Mouse (Mus musculus): ENCODE measurements around the gene Bcl10. TPM values are rescaled to one million over a fixed set of nuclear protein-coding genes. Genes with fewer than 3 reads are reported as not detected.
"Not testable (repeated sequence)": the region's sequence is repeated elsewhere in the genome, so short reads cannot be mapped to it uniquely, and the experiment has no call there.

Gene Bcl10
- polyA plus RNA-seq, 1 experiment from 2014 or later, result 47.0 TPM

- Histone ChIP-seq H3K36me3 (no peaks in the 10 kb centered on the region), H3K4me1 (peaks cover 10% of the 10 kb centered on the region), H3K4me2 (no peak overlapping the region), H3K9me3 (no peaks in the 10 kb centered on the region), H3K27ac (no peak overlapping the region), H3K9ac (no peak overlapping the region), H3K4me3 (no peak overlapping the region), H3K27me3 (no peaks in the 10 kb centered on the region)
- 79% methylated on average over 18 of the region's 18 CpGs for WGBS
- no peak for ATAC-seq (ENCODE audit: insufficient number of reproducible peaks, insufficient read depth, low FRiP score, low TSS enrichment, low read depth)
These were observed 32.1 kb upstream of the Bcl10 start for GRCm38 (mm10) chr3:145890346-145891132.

- no peaks in the 10 kb centered on the region; the same call in 1 of the 2 replicates for H3K4me1 ChIP-seq
- ATAC-seq (ENCODE audit: insufficient number of reproducible peaks, insufficient read depth, low FRiP score, low TSS enrichment, low read depth), result no peak
These were observed 30.2 kb upstream of the Bcl10 start for GRCm38 (mm10) chr3:145892451-145892850.

GRCm38 (mm10) chr3:145894131-145894530, 28.5 kb upstream of the Bcl10 start:
- H3K9ac ChIP-seq, result no peak overlapping the region
- ATAC-seq (ENCODE audit: insufficient number of reproducible peaks, insufficient read depth, low FRiP score, low TSS enrichment, low read depth), result no peak
- 85% methylated on average over 12 of the region's 12 CpGs for WGBS

More at GRCm38 (mm10) chr3:145892451-145892850, 30.2 kb upstream of the Bcl10 start:
- Histone ChIP-seq H3K27me3 (no peaks in the 10 kb centered on the region), H3K4me3 (no peak overlapping the region), H3K9me3 (no peaks in the 10 kb centered on the region), H3K36me3 (no peaks in the 10 kb centered on the region), H3K9ac (no peak overlapping the region), H3K4me2 (no peak overlapping the region), H3K27ac (no peak overlapping the region)
- 77% methylated on average over 3 of the region's 3 CpGs for WGBS

GRCm38 (mm10) chr3:145897749-145898148, 24.9 kb upstream of the Bcl10 start:
- H3K27me3 ChIP-seq, result no peaks in the 10 kb centered on the region
- ATAC-seq (ENCODE audit: insufficient number of reproducible peaks, insufficient read depth, low FRiP score, low TSS enrichment, low read depth), result no peak
- no peak overlapping the region for H3K4me2 ChIP-seq
- H3K36me3 ChIP-seq, result no peaks in the 10 kb centered on the region
- H3K4me3 ChIP-seq, result no peak overlapping the region
- no peak overlapping the region for H3K9ac ChIP-seq
- WGBS, result 87% methylated on average over 11 of the region's 11 CpGs
- no peaks in the 10 kb centered on the region for H3K4me1 ChIP-seq
- no peaks in the 10 kb centered on the region for H3K9me3 ChIP-seq
- H3K27ac ChIP-seq, result no peak overlapping the region

More at GRCm38 (mm10) chr3:145894131-145894530, 28.5 kb upstream of the Bcl10 start:
- Histone ChIP-seq H3K9me3 (no peaks in the 10 kb centered on the region), H3K4me2 (no peak overlapping the region), H3K27ac (no peak overlapping the region), H3K4me3 (no peak overlapping the region), H3K4me1 (no peaks in the 10 kb centered on the region; the same call in 1 of the 2 replicates), H3K36me3 (no peaks in the 10 kb centered on the region), H3K27me3 (no peaks in the 10 kb centered on the region)

GRCm38 (mm10) chr3:145899832-145900231, 22.8 kb upstream of the Bcl10 start:
- Histone ChIP-seq H3K9ac (no peak overlapping the region), H3K9me3 (no peaks in the 10 kb centered on the region), H3K4me1 (no peaks in the 10 kb centered on the region), H3K4me2 (no peak overlapping the region), H3K36me3 (no peaks in the 10 kb centered on the region), H3K27ac (no peak overlapping the region), H3K27me3 (no peaks in the 10 kb centered on the region), H3K4me3 (no peak overlapping the region)
- WGBS, result 85% methylated on average over 8 of the region's 8 CpGs
- ATAC-seq (ENCODE audit: insufficient number of reproducible peaks, insufficient read depth, low FRiP score, low TSS enrichment, low read depth), result no peak

GRCm38 (mm10) chr3:145903530-145903929, 19.1 kb upstream of the Bcl10 start:
- no peak for ATAC-seq (ENCODE audit: insufficient number of reproducible peaks, insufficient read depth, low FRiP score, low TSS enrichment, low read depth)
- Histone ChIP-seq H3K4me1 (peaks cover 5% of the 10 kb centered on the region; the same call in 1 of the 2 replicates), H3K27me3 (no peaks in the 10 kb centered on the region), H3K9me3 (no peaks in the 10 kb centered on the region), H3K4me2 (no peak overlapping the region), H3K4me3 (no peak overlapping the region), H3K9ac (no peak overlapping the region), H3K27ac (no peak overlapping the region), H3K36me3 (no peaks in the 10 kb centered on the region)
- WGBS, result 84% methylated on average over 8 of the region's 8 CpGs

- Histone ChIP-seq H3K4me2 (peak overlapping the region; percentile 49), H3K9ac (0 out of 2 replicates have a peak overlapping the region, but pooled peaks have one; percentile 21), H3K27me3 (no peaks in the 10 kb centered on the region), H3K9me3 (no peaks in the 10 kb centered on the region), H3K4me3 (no peak overlapping the region), H3K36me3 (no peaks in the 10 kb centered on the region), H3K27ac (no peak overlapping the region), H3K4me1 (peaks cover 5% of the 10 kb centered on the region; the same call in 1 of the 2 replicates)
- ATAC-seq (ENCODE audit: insufficient number of reproducible peaks, insufficient read depth, low FRiP score, low TSS enrichment, low read depth), result no peak; the same call in 1 of the 2 replicates
- 48% methylated on average over 22 of the region's 22 CpGs for WGBS
These were observed 17.5 kb upstream of the Bcl10 start for GRCm38 (mm10) chr3:145904850-145905776.

- H3K9me3 ChIP-seq, result no peaks in the 10 kb centered on the region
- WGBS, result 87% methylated on average over 9 of the region's 9 CpGs
- H3K27ac ChIP-seq, result no peak overlapping the region
- H3K9ac ChIP-seq, result no peak overlapping the region
- no peak overlapping the region for H3K4me2 ChIP-seq
- H3K27me3 ChIP-seq, result no peaks in the 10 kb centered on the region
- H3K36me3 ChIP-seq, result no peaks in the 10 kb centered on the region
- H3K4me3 ChIP-seq, result no peak overlapping the region
- peaks cover 5% of the 10 kb centered on the region; the same call in 1 of the 2 replicates for H3K4me1 ChIP-seq
- no peak for ATAC-seq (ENCODE audit: insufficient number of reproducible peaks, insufficient read depth, low FRiP score, low TSS enrichment, low read depth)
These were observed 16.0 kb upstream of the Bcl10 start for GRCm38 (mm10) chr3:145906582-145906981.

- WGBS, result 89% methylated on average over 7 of the region's 7 CpGs
These were observed 10.1 kb upstream of the Bcl10 start for GRCm38 (mm10) chr3:145912512-145912911.

GRCm38 (mm10) chr3:145913263-145913662, 9.3 kb upstream of the Bcl10 start:
- no peak overlapping the region for H3K4me3 ChIP-seq
- H3K9me3 ChIP-seq, result 0 out of 2 replicates have a peak, but pooled peaks cover 2% of the 10 kb centered on the region
- ATAC-seq (ENCODE audit: insufficient number of reproducible peaks, insufficient read depth, low FRiP score, low TSS enrichment, low read depth), result no peak
- no peaks in the 10 kb centered on the region for H3K27me3 ChIP-seq
- no peak overlapping the region for H3K4me2 ChIP-seq
- H3K4me1 ChIP-seq, result no peaks in the 10 kb centered on the region
- no peak overlapping the region for H3K9ac ChIP-seq
- no peaks in the 10 kb centered on the region for H3K36me3 ChIP-seq
- H3K27ac ChIP-seq, result no peak overlapping the region
- WGBS, result 62% methylated on average over 6 of the region's 6 CpGs

More at GRCm38 (mm10) chr3:145912512-145912911, 10.1 kb upstream of the Bcl10 start:
- Histone ChIP-seq H3K27ac (no peak overlapping the region), H3K4me3 (no peak overlapping the region), H3K27me3 (no peaks in the 10 kb centered on the region), H3K9ac (no peak overlapping the region), H3K36me3 (no peaks in the 10 kb centered on the region), H3K9me3 (no peaks in the 10 kb centered on the region), H3K4me2 (no peak overlapping the region), H3K4me1 (no peaks in the 10 kb centered on the region)
- no peak for ATAC-seq (ENCODE audit: insufficient number of reproducible peaks, insufficient read depth, low FRiP score, low TSS enrichment, low read depth)

- 67% methylated on average over 7 of the region's 7 CpGs for WGBS
- H3K27me3 ChIP-seq; H3K4me3 ChIP-seq; H3K4me1 ChIP-seq; H3K27ac ChIP-seq; H3K9me3 ChIP-seq; H3K4me2 ChIP-seq; H3K36me3 ChIP-seq; ATAC-seq (ENCODE audit: insufficient number of reproducible peaks, insufficient read depth, low FRiP score, low TSS enrichment, low read depth); H3K9ac ChIP-seq: not testable (repeated sequence)
These were observed 8.7 kb upstream of the Bcl10 start for GRCm38 (mm10) chr3:145913942-145914341.
